In the genomic region with DNA sequence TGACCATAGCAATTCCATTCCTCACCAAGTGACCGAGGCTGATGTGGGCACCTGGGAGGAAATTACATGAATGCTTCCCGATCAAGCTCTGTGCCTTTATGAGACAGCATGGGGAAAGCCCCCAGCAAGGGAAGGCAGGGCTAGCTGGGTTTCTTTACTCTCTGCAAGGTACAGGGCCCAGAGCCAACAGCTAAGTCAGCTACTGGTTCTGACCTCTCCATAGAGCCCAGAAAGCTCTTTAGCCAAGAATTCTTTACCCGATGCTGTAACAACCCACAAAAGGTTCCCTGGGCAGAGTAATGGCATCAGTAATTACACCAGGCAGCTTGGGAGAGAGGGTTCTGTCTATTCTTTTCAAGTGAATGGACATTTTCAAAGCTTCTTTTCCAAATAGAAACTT, we compare ENCODE assay signal across 26 mouse cellular contexts.
DNase-seq lines count a peak whose midpoint lies in the region; ATAC-seq and TF ChIP-seq lines count a peak whose summit lies in the region.
"Had no signal": no experiment of that assay in that cellular context is flagged by ENCODE, and none has a peak within 500 bp of the region (broad histone marks: within the 10 kb centered on the region; RNA-seq: fewer than 3 reads in every experiment).

No protein-coding gene starts in this region.

- 36% methylated on average over 3 of the region's 3 CpGs for WGBS in hindbrain, postnatal 0 days
- 74% methylated on average over 3 of the region's 3 CpGs for WGBS in hindbrain, embryonic 11.5 days
- 59% methylated on average over 3 of the region's 3 CpGs for WGBS in midbrain, embryonic 14.5 days
- 55% methylated on average over 3 of the region's 3 CpGs for WGBS in midbrain, embryonic 15.5 days
- WGBS in neural tube, embryonic 14.5 days, result 43% methylated on average over 3 of the region's 3 CpGs

- POLR2A ChIA-PET in Patski (lab: Charles Lee), result no interaction called here

- no peak overlapping the region for H3K9ac ChIP-seq in hindbrain, postnatal 0 days (replicated peaks; ENCODE audit: low read length)
- H3K9ac ChIP-seq in hindbrain, embryonic 11.5 days (ENCODE audit: low read depth, low read length), result no peak overlapping the region
- H3K9ac ChIP-seq in midbrain, embryonic 14.5 days (replicated peaks; ENCODE audit: low read length), result no peak overlapping the region
- no peak overlapping the region for H3K9ac ChIP-seq in midbrain, embryonic 15.5 days
- no peak overlapping the region for H3K9ac ChIP-seq in neural tube, embryonic 14.5 days (replicated peaks; ENCODE audit: low read depth, low read length)
- H3K9ac ChIP-seq: forebrain, embryonic 15.5 days; limb, embryonic 13.5 days had no signal

- CTCF ChIA-PET in Patski (lab: Charles Lee), result interaction anchor here (0.8 to 3.6 kb wide), 4 partner anchors 11 to 359 kb away, joined by 3 to 24 read pairs (median 3); no protein-coding TSS in a partner anchor

- no peak for TF ChIP-seq CTCF in hindbrain, postnatal 0 days (IDR thresholded peaks at IDR 0.05; ENCODE audit: low read depth)
- TF ChIP-seq CTCF in Patski (IDR thresholded peaks at IDR 0.05), result no peak

- H3K9me3 ChIP-seq in hindbrain, postnatal 0 days (ENCODE audit: low read length), result no peaks in the 10 kb centered on the region
- H3K9me3 ChIP-seq in hindbrain, embryonic 11.5 days (ENCODE audit: control insufficient read depth, low read length), result no peaks in the 10 kb centered on the region
- no peaks in the 10 kb centered on the region for H3K9me3 ChIP-seq in midbrain, embryonic 14.5 days (ENCODE audit: control insufficient read depth, low read length)
- H3K9me3 ChIP-seq in midbrain, embryonic 15.5 days, result no peaks in the 10 kb centered on the region
- H3K9me3 ChIP-seq in neural tube, embryonic 14.5 days (ENCODE audit: control insufficient read depth, low read length), result no peaks in the 10 kb centered on the region
- H3K9me3 ChIP-seq: forebrain, embryonic 15.5 days; limb, embryonic 13.5 days had no signal

- H3K36me3 ChIP-seq in hindbrain, postnatal 0 days (ENCODE audit: insufficient read depth, low read length), result no peaks in the 10 kb centered on the region
- no peaks in the 10 kb centered on the region for H3K36me3 ChIP-seq in hindbrain, embryonic 11.5 days (ENCODE audit: control insufficient read depth, insufficient read depth, low read length)
- no peaks in the 10 kb centered on the region for H3K36me3 ChIP-seq in midbrain, embryonic 14.5 days (ENCODE audit: control insufficient read depth, insufficient read depth, low read length)
- no peaks in the 10 kb centered on the region for H3K36me3 ChIP-seq in midbrain, embryonic 15.5 days (replicated peaks)
- H3K36me3 ChIP-seq in neural tube, embryonic 14.5 days (ENCODE audit: control insufficient read depth, insufficient read depth, low read length), result no peaks in the 10 kb centered on the region
- H3K36me3 ChIP-seq: forebrain, embryonic 15.5 days; limb, embryonic 13.5 days had no signal

- peak; percentile 27; the same call in 1 of the 2 replicates for ATAC-seq in hindbrain, postnatal 0 days
- ATAC-seq in hindbrain, embryonic 11.5 days (ENCODE audit: low FRiP score), result no peak
- ATAC-seq in midbrain, embryonic 14.5 days (ENCODE audit: low FRiP score, low TSS enrichment), result no peak
- no peak for ATAC-seq in midbrain, embryonic 15.5 days (replicated peaks)
- ATAC-seq in Patski, result peak; percentile 41
- peak; percentile 33; the same call in 1 of the 2 replicates for ATAC-seq in neural tube, embryonic 14.5 days (ENCODE audit: low read depth)
- ATAC-seq: forebrain, embryonic 15.5 days; intestine, embryonic 16.5 days; midbrain, embryonic 16.5 days had no signal

- H3K27ac ChIP-seq in hindbrain, postnatal 0 days, result no peak overlapping the region
- no peak overlapping the region for H3K27ac ChIP-seq in hindbrain, embryonic 11.5 days (ENCODE audit: low read depth, low read length)
- no peak overlapping the region for H3K27ac ChIP-seq in midbrain, embryonic 14.5 days (replicated peaks; ENCODE audit: low read depth, low read length)
- no peak overlapping the region for H3K27ac ChIP-seq in midbrain, embryonic 15.5 days
- no peak overlapping the region for H3K27ac ChIP-seq in neural tube, embryonic 14.5 days (ENCODE audit: low read depth, low read length)
- H3K27ac ChIP-seq: forebrain, embryonic 15.5 days; left cerebral cortex, adult 2 months; limb, embryonic 13.5 days; macrophage had no signal

- DNase-seq in hindbrain, postnatal 0 days (ENCODE audit: low spot score), result peak; percentile 53
- DNase-seq in hindbrain, embryonic 11.5 days (ENCODE audit: low spot score), result no peak
- DNase-seq in midbrain, embryonic 14.5 days, result peak; percentile 32
- DNase-seq in Patski (ENCODE audit: low read depth, low spot score), result peak; percentile 61
- DNase-seq in right cerebral cortex, postnatal 14 days, result no peak
- no peak for DNase-seq in right cerebral cortex, postnatal 10 days (ENCODE audit: low spot score in 2 of 2)
- DNase-seq: adrenal gland, postnatal 10 days; cerebellum, adult 11 months; cerebellum, adult 9-10 months; cerebellum, postnatal 36 days; gastrocnemius, postnatal 25 days; heart, adult 11 months; heart, postnatal 36 days; kidney, adult 8-10 months; kidney, postnatal 10 days; thymus, postnatal 4 days had no signal

- no peak overlapping the region for H3K4me3 ChIP-seq in hindbrain, postnatal 0 days (ENCODE audit: low read length)
- H3K4me3 ChIP-seq in hindbrain, embryonic 11.5 days (ENCODE audit: low read depth, low read length), result no peak overlapping the region
- H3K4me3 ChIP-seq in midbrain, embryonic 14.5 days (replicated peaks; ENCODE audit: low read depth, low read length), result no peak overlapping the region
- no peak overlapping the region for H3K4me3 ChIP-seq in midbrain, embryonic 15.5 days
- H3K4me3 ChIP-seq in neural tube, embryonic 14.5 days (ENCODE audit: low read depth, low read length), result no peak overlapping the region
- H3K4me3 ChIP-seq: forebrain, embryonic 15.5 days; left cerebral cortex, adult 2 months; limb, embryonic 13.5 days; myocyte had no signal

- no peaks in the 10 kb centered on the region for H3K4me1 ChIP-seq in hindbrain, postnatal 0 days (ENCODE audit: insufficient read depth, low read length)
- no peaks in the 10 kb centered on the region for H3K4me1 ChIP-seq in hindbrain, embryonic 11.5 days (replicated peaks; ENCODE audit: control insufficient read depth, insufficient read depth, low read length)
- H3K4me1 ChIP-seq in midbrain, embryonic 14.5 days (ENCODE audit: control insufficient read depth, insufficient read depth, low read length), result no peaks in the 10 kb centered on the region
- H3K4me1 ChIP-seq in midbrain, embryonic 15.5 days, result no peaks in the 10 kb centered on the region
- no peaks in the 10 kb centered on the region for H3K4me1 ChIP-seq in neural tube, embryonic 14.5 days (ENCODE audit: control insufficient read depth, insufficient read depth, low read length)
- H3K4me1 ChIP-seq: forebrain, embryonic 15.5 days; limb, embryonic 13.5 days had no signal

- peaks cover 6% of the 10 kb centered on the region; the same call in 1 of the 2 replicates for H3K27me3 ChIP-seq in hindbrain, postnatal 0 days (ENCODE audit: insufficient read depth, low read length)
- peaks cover 2% of the 10 kb centered on the region; the same call in 1 of the 2 replicates for H3K27me3 ChIP-seq in hindbrain, embryonic 11.5 days (ENCODE audit: control insufficient read depth, insufficient read depth, low read length)
- H3K27me3 ChIP-seq in midbrain, embryonic 14.5 days (ENCODE audit: control insufficient read depth, insufficient read depth, low read length), result no peaks in the 10 kb centered on the region
- H3K27me3 ChIP-seq in midbrain, embryonic 15.5 days (replicated peaks), result peaks cover 10% of the 10 kb centered on the region
- no peaks in the 10 kb centered on the region for H3K27me3 ChIP-seq in Patski
- peaks cover 3% of the 10 kb centered on the region; the same call in 1 of the 2 replicates for H3K27me3 ChIP-seq in neural tube, embryonic 14.5 days (ENCODE audit: control insufficient read depth, insufficient read depth, low read length)

- in situ Hi-C loops in Patski (cut with MboI; ENCODE audit: low pct_unique_long_range_greater_than_20kb), result loop anchor here (5.0 kb wide), 2 partner anchors 166 to 361 kb away; no protein-coding TSS in a partner anchor

- no peak overlapping the region for H3K4me2 ChIP-seq in hindbrain, postnatal 0 days (ENCODE audit: low read depth, low read length)
- no peak overlapping the region for H3K4me2 ChIP-seq in hindbrain, embryonic 11.5 days (replicated peaks; ENCODE audit: low read depth, low read length)
- no peak overlapping the region for H3K4me2 ChIP-seq in midbrain, embryonic 14.5 days (ENCODE audit: low read length)
- no peak overlapping the region for H3K4me2 ChIP-seq in midbrain, embryonic 15.5 days
- H3K4me2 ChIP-seq in neural tube, embryonic 14.5 days (ENCODE audit: low read depth, low read length), result no peak overlapping the region
- H3K4me2 ChIP-seq: forebrain, embryonic 15.5 days; heart, embryonic 11.5 days; limb, embryonic 13.5 days had no signal

Comparison
In these comparisons a context has a peak if more than half of its experiments do, and no peak if none do; other contexts are left out.
1. ATAC-seq: peak in hindbrain, postnatal 0 days (single experiment), Patski (single experiment) and neural tube, embryonic 14.5 days (single experiment); none in hindbrain, embryonic 11.5 days (single experiment), midbrain, embryonic 14.5 days (single experiment) and midbrain, embryonic 15.5 days (single experiment).
2. DNase-seq: peak in hindbrain, postnatal 0 days (single experiment), midbrain, embryonic 14.5 days (single experiment) and Patski (single experiment); none in hindbrain, embryonic 11.5 days (single experiment), right cerebral cortex, postnatal 14 days (single experiment) and right cerebral cortex, postnatal 10 days (0 of 2).